Mouse (Mus musculus) forebrain, embryonic 16.5 days (tissue): ENCODE data around the gene Rbms2. TPM values are rescaled to one million over a fixed set of nuclear protein-coding genes. Genes with fewer than 3 reads are reported as not detected.
A peak's percentile ranks its signal among the peaks of the same experiment; 100 is the strongest.

Experiments used
- ATAC-seq: fragments of 200-750 bp; cut with Nextera tagmentation; 2 replicates; pipeline ENCODE4 v1.8.0; 2017; ENCODE audit warnings: mild to moderate bottlenecking, moderate library complexity
- H3K27ac ChIP-seq: fragments of 300-500 bp; sonication (generic); 2 replicates; pipeline ENCODE4 v1.5.1; 2014; ENCODE audit warnings: low read length, control low read depth
- H3K27me3 ChIP-seq: fragments of 300-500 bp; sonication (generic); replicated peaks from 2 replicates; pipeline ENCODE4 v1.6.1; 2014; ENCODE audit warnings: low read length; ENCODE audit not compliant: control insufficient read depth, insufficient read depth
- H3K36me3 ChIP-seq: fragments of 300-500 bp; sonication (generic); 2 replicates; pipeline ENCODE4 v1.6.1; 2014; ENCODE audit not compliant: control insufficient read depth, insufficient read depth
- H3K4me1 ChIP-seq: fragments of 300-500 bp; sonication (generic); replicated peaks from 2 replicates; pipeline ENCODE4 v1.6.1; 2014; ENCODE audit warnings: low read length; ENCODE audit not compliant: control insufficient read depth, insufficient read depth
- H3K4me2 ChIP-seq: fragments of 300-500 bp; sonication (generic); 2 replicates; pipeline ENCODE4 v1.6.1; 2014; ENCODE audit warnings: mild to moderate bottlenecking, low read length, control low read depth
- H3K4me3 ChIP-seq: fragments of 300-500 bp; sonication (generic); replicated peaks from 2 replicates; pipeline ENCODE4 v1.5.1; 2014; ENCODE audit warnings: mild to moderate bottlenecking, low read length, control low read depth
- H3K9ac ChIP-seq: fragments of 300-500 bp; sonication (generic); replicated peaks from 2 replicates; pipeline ENCODE4 v1.6.1; 2014; ENCODE audit warnings: low read depth, low read length, control low read depth
- H3K9me3 ChIP-seq: fragments of 300-500 bp; sonication (generic); 2 replicates; pipeline ENCODE4 v1.6.1; 2016; ENCODE audit warnings: low read length; ENCODE audit not compliant: control insufficient read depth
- WGBS: fragments of 180-500 bp; shearing (Covaris S2); extraction: QIAGEN DNeasy Blood & Tissue Kit; methylation state at CpG from one replicate; pipeline ENCODE4 v1.1.7; 2014; 5-methylcytosine and 5-hydroxymethylcytosine counted together
- polyA plus RNA-seq: library from polyadenylated mRNA; unstranded; fragments of >200 nt; fragmentation: Nextera tagmentation; extraction: Ambion mirVana; gene quantifications from 2 replicates; pipeline ENCODE4 v1.2.1, GENCODE M21; 2015

Rbms2 gene
- polyA plus RNA-seq, 1 experiment from 2014 or later = 8.5 TPM

- Histone ChIP-seq H3K9ac (peak overlapping the region; percentile 86), H3K4me3 (peak overlapping the region; percentile 98), H3K27me3 (no peaks in the 10 kb centered on the region), H3K4me1 (peaks cover 34% of the 10 kb centered on the region), H3K27ac (peak overlapping the region; percentile 78), H3K4me2 (peak overlapping the region; percentile 47), H3K9me3 (no peaks in the 10 kb centered on the region), H3K36me3 (no peaks in the 10 kb centered on the region)
- WGBS = under 1% methylated on average over 74 of the region's 86 CpGs
- ATAC-seq = peak; percentile 86
Measured at GRCm38 (mm10) chr10:128096693-128097586, 83.2 kb downstream of the Rbms2 start.

DNA sequence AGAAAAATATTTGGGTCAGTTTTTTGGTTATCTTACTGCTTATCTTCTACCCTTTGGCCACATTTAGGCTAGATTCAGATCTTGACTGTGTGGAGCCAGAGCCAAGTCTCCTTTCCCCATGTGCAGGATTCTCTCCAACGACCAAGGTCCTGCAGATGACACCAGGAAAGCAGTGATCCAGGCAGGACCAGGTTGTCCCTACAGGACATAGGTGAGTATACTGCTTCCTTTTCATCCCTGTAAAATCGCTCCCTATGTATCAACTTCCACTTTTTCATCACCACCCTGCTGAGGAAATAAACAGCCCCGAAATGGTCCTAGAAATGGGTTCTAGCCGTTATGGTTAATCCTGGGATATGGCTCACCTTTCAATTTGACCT, 83.8 kb downstream of the Rbms2 start:
- no peak for ATAC-seq
- H3K9me3 ChIP-seq = no peaks in the 10 kb centered on the region
- no peaks in the 10 kb centered on the region for H3K36me3 ChIP-seq
- no peak overlapping the region for H3K9ac ChIP-seq
- H3K4me1 ChIP-seq = peaks cover 41% of the 10 kb centered on the region
- no peak overlapping the region for H3K4me2 ChIP-seq
- 20% methylated on average over 4 of the region's 4 CpGs for whole genome bisulfite sequencing
- no peaks in the 10 kb centered on the region for H3K27me3 ChIP-seq
- peak overlapping the region; percentile 98; the same call in 1 of the 2 replicates for H3K4me3 ChIP-seq
- no peak overlapping the region for H3K27ac ChIP-seq

DNA sequence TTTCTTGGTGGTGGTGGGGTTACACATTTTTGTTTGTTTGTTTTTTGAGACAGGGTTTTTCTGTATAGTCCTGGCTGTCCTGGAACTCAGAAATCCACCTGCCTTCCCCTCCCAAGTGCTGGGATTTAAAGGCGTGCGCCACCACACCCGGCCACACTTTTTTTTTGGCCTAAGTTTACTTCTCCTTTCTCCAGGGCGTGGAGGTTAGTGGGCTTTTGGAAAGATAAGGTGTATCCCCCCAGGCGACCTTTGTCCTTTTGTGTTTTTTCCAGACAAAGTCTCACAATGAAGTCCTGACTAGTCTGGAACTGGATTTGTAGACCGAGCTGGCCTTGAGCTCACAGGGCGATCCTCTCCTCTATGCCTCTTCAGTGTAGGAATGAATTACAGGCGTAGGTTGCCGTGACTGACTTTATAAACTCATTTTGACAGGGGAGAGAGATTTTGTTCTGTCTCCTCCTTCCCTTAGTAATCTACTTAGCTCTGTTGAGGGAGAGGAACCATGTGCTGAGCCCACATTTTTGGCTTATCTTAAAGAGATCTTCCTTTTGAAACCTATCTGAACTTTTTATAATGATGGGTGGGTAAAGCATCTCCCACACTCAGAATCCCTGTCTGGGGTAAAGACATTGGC, 85.0 kb downstream of the Rbms2 start:
- H3K4me3 ChIP-seq = no peak overlapping the region
- H3K9ac ChIP-seq = no peak overlapping the region
- 28% methylated on average over 9 of the region's 9 CpGs for WGBS
- ATAC-seq = no peak
- no peaks in the 10 kb centered on the region for H3K9me3 ChIP-seq
- peaks cover under 1% of the 10 kb centered on the region; the same call in 1 of the 2 replicates for H3K36me3 ChIP-seq
- H3K27me3 ChIP-seq = no peaks in the 10 kb centered on the region
- H3K4me2 ChIP-seq = peak overlapping the region; percentile 52; the same call in 1 of the 2 replicates
- peaks cover 48% of the 10 kb centered on the region for H3K4me1 ChIP-seq
- H3K27ac ChIP-seq = no peak overlapping the region

DNA sequence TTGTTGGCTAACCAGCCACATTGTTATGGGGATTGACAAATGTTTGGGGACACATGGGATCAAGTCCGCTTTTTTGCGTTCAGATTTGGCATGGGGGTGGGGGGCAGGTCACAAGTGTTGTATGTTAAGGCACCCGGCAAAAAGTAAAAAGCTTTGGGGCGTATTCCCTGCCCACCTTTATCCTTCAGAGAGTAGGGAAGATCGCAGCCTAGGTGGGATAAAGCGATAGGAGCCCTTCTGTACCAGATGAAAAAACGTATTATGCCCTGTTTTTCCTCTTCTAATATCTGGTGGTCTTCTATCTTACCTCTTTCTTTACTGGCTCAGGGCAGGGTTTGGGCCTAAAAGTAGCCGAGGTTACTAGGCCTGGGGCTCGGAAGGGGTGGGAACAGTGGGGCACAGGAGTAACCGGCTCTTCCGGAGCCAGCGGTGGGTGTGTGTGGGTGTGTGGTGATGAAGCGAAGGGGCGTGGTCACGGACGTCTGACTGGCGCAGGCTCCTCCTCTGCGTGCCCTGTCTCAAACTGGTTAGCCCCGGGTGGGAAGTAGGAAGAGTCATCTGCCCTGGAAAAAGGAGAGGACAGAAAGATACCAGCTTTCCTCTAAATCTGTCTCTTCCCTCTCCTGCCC, 85.6 kb downstream of the Rbms2 start:
- H3K27me3 ChIP-seq = no peaks in the 10 kb centered on the region
- H3K27ac ChIP-seq = no peak overlapping the region
- H3K9me3 ChIP-seq = no peaks in the 10 kb centered on the region
- WGBS = 9% methylated on average over 19 of the region's 19 CpGs
- H3K4me1 ChIP-seq = peaks cover 48% of the 10 kb centered on the region
- peak overlapping the region; percentile 19; the same call in 1 of the 2 replicates for H3K4me3 ChIP-seq
- ATAC-seq = no peak; the same call in 1 of the 2 replicates
- H3K4me2 ChIP-seq = peak overlapping the region; percentile 52
- H3K9ac ChIP-seq = no peak overlapping the region; the same call in 1 of the 2 replicates
- peaks cover 7% of the 10 kb centered on the region for H3K36me3 ChIP-seq

GRCm38 (mm10) chr10:128093496-128094294, 86.4 kb downstream of the Rbms2 start:
- Histone ChIP-seq H3K4me3 (peak overlapping the region; percentile 76), H3K36me3 (peaks cover 13% of the 10 kb centered on the region), H3K27ac (no peak overlapping the region; the same call in 1 of the 2 replicates), H3K4me1 (peaks cover 46% of the 10 kb centered on the region), H3K9me3 (no peaks in the 10 kb centered on the region), H3K27me3 (no peaks in the 10 kb centered on the region), H3K4me2 (peak overlapping the region; percentile 91), H3K9ac (peak overlapping the region; percentile 91)
- ATAC-seq = no peak
- 22% methylated on average over 13 of the region's 13 CpGs for WGBS

- under 1% methylated on average over 63 of the region's 88 CpGs for WGBS
- H3K4me1 ChIP-seq = peaks cover 38% of the 10 kb centered on the region
- H3K9ac ChIP-seq = peak overlapping the region; percentile 91
- H3K27me3 ChIP-seq = no peaks in the 10 kb centered on the region
- peak overlapping the region; percentile 77 for H3K27ac ChIP-seq
- H3K4me2 ChIP-seq = peak overlapping the region; percentile 91
- H3K9me3 ChIP-seq = no peaks in the 10 kb centered on the region
- peak; percentile 47 for ATAC-seq
- peaks cover 22% of the 10 kb centered on the region for H3K36me3 ChIP-seq
- H3K4me3 ChIP-seq = peak overlapping the region; percentile 76
Measured at GRCm38 (mm10) chr10:128092506-128093495, 87.3 kb downstream of the Rbms2 start.

GRCm38 (mm10) chr10:128091564-128092505, 88.3 kb downstream of the Rbms2 start, which contains the start of gene Baz2a:
Baz2a (plus strand) TSS chr10:128091577.
- H3K27me3 ChIP-seq = no peaks in the 10 kb centered on the region
- ATAC-seq = no peak
- no peaks in the 10 kb centered on the region for H3K9me3 ChIP-seq
- peak within 1 kb of the TSS; percentile 77 for H3K27ac ChIP-seq
- H3K4me1 ChIP-seq = peaks cover 38% of the 10 kb centered on the region
- H3K9ac ChIP-seq = peak within 1 kb of the TSS; percentile 91
- H3K4me3 ChIP-seq = peak within 1 kb of the TSS; percentile 76
- WGBS = 2% methylated on average over 20 of the region's 20 CpGs
- peaks cover 25% of the 10 kb centered on the region for H3K36me3 ChIP-seq
- H3K4me2 ChIP-seq = peak within 1 kb of the TSS; percentile 91
